Mouse (Mus musculus) embryonic stem cell, embryonic (primary cell): ENCODE data around the gene Fam189a1.

Source experiments
- CTCF ChIA-PET, 4 experiments: fragments of 300-600 bp in 2 of 4; fragments of 350-600 bp in 2 of 4; sonication (Branson Sonifier 250); formaldehyde crosslinking; loops; one replicate each; lab custom pipeline; 2022; ENCODE audit warnings: inconsistent platforms in 2 of 4; lab: Charles Lee
- POLR2A ChIA-PET, 4 experiments: fragments of 300-600 bp in 2 of 4; fragments of 350-600 bp in 2 of 4; sonication (Branson Sonifier 250); formaldehyde crosslinking; loops; one replicate each; lab custom pipeline; 2022; ENCODE audit warnings: antibody characterized with exemption in 4 of 4, inconsistent platforms in 1 of 4; lab: Charles Lee

Fam189a1 gene

DNA sequence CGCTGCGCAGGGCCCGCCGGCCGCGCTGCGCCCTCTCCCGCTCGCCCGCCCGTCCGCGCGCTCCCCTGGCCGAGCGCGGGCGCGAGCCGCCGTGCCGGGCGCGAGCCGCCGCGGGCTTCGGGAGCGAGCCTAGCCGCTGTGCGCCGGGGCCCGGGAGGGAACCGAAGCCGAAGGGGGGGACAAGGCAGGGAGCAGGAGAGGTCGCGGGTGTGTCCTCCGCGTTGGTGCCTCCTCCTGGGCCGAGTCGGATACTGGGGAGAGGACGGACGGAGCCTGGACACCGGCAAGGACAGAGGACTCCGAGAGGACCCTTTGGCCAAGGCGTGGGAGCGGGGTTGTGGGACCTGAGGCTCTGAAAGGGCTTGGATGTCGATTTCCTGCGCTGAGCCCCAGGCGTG is at the start of gene Fam189a1:
TSS of gene Fam189a1 (minus strand) at position 57 of the 398 bp plus-strand sequence.
- ChIA-PET POLR2A (interaction anchor here in 2 of 4 experiments (1.0 to 1.1 kb wide), 2 partner anchors 15 to 122 kb away, joined by 3 to 5 read pairs; no protein-coding TSS in a partner anchor), CTCF (no interaction called here)

DNA sequence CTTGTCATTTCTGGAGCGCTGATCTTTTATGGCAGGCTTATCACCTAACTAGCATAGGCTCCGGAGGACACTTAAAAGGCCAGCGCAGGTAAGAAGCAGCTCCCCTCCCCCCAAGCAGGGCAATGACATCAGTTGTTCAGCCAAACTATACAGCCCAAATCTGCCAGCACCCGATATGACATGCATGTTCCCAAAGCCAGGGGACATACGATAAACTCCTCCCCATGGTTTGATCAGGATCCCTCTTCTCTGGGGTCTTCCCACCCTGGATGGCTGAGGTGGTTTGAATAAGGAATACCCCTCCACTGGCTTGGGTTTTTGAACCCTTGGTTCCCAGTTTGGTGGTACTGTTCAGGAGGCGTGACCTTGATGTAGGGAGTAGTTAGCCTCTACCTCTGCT is 49.7 kb upstream of the Fam189a1 start:
- ChIA-PET CTCF (no interaction called here), POLR2A (no interaction called here)

DNA sequence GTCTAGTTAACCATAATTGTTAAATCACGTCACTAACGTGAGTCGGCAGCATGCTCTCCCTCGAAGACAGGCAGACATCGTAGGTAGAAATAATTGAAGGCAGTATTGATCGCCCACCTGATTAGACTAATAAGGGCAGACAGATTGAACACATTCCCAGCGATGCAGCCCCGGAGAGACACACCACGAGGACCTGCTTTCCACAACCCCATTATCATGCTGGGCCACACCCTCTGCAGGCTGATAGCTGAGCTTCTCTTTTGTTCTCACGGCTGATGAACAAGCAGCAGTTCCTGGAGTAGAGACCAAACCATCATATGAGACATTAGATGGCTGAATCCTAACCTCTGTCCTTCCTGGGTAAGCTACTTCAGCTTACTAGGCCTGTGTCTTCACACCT is 46.3 kb upstream of the Fam189a1 start:
- CTCF ChIA-PET: interaction anchor here in 1 of 4 experiments (1.0 kb wide), 1 partner anchor 254 kb away, joined by 5 read pairs; no protein-coding TSS in a partner anchor
- POLR2A ChIA-PET: interaction anchor here in 2 of 4 experiments (1.0 kb wide), 2 partner anchors 26 to 62 kb away, joined by 3 read pairs; no protein-coding TSS in a partner anchor

DNA sequence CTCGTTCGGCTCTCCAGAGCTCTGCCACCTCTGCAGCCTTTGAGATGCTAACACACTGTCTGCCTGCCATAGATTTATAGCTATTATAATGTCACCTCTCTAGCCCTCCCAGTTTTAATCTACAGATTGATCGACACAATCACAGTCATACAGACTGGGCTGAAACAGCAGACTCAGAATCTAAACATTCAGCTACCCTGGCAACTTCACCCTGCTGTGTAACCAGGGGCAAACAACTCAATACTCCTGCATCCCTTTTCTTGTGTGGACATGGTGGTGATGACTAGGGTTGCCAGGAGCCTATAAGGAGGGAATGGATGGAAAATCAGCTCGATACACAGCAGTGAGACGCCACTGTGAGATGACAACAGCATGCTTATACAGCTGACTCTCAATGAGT is 24.3 kb upstream of the Fam189a1 start:
- ChIA-PET CTCF (interaction anchor here in 1 of 4 experiments (1.4 kb wide), 1 partner anchor 107 kb away, joined by 3 read pairs; no protein-coding TSS in a partner anchor), POLR2A (no interaction called here)

DNA sequence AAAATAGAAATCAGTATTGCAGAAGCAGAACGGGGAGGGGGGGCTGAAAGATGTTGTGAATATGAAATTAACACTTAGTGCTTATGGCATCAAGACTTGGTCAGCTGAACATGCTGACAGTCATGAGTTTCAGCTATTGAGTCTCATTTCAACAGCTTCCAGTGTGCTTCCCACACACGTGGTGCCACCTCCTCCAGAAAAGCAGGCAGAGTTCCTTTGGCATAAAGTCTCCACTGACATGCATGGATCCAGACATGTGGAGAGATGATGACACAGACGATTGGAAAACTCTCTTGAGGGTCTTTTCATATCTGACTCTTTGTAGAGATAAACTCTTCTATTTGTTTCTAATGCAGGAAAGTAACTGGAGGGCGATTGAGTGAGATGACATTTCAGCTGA is 14.4 kb upstream of the Fam189a1 start:
- ChIA-PET POLR2A (no interaction called here), CTCF (no interaction called here)

DNA sequence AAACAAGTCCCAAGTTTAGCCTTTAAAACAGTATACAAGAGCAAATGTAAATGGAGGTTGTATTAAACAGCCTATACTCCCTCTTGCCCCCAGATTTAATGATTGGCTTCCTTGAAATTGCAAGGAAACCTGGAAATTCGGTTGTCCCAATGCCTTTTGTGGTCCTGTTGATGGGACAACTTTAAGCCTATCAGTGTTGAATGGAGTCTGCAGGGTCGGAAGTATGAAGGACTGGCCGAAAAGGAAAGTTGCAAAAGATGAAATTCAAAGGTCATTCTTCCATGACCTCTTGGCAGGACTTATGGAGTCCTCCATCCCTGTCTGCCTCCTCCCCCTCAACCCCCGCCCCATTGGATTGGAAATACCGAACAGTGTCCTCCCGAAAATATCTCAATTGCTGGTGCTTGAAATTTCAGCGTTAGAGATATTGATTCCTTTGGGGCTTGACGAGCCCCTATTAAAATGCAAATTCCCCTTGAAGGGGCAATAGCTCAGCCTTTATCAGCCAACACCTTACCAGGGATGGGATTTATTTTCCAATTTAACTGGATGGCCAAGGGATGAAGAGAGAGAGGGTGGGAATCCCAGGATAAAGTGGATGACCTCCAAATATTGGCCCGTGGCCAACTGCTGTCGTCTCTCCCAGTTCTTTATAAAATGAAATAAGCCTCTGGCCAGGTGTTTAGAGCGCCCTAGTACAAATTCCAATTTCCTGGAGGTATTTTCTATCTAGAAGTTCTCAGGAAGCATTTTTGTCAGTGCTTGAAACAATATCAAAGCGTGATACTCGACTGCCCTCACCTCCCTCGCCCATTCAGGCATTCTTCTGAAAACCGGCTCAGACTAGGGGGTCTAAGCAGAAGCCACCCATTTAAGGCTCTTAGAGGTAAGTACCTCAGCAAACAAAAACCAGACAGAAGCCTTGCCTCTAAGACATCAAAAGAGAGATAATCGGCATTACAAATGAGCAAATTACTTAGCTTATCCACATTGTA is 958 bp upstream of the Fam189a1 start:
- ChIA-PET POLR2A (interaction anchor here in 3 of 4 experiments (0.7 to 1.1 kb wide), 5 partner anchors 50 to 689 kb away, joined by 3 to 4 read pairs (median 3); no protein-coding TSS in a partner anchor), CTCF (interaction anchor here in 3 of 4 experiments (0.6 to 0.7 kb wide), 5 partner anchors 12 to 1303 kb away, joined by 3 to 12 read pairs (median 6); no protein-coding TSS in a partner anchor)

DNA sequence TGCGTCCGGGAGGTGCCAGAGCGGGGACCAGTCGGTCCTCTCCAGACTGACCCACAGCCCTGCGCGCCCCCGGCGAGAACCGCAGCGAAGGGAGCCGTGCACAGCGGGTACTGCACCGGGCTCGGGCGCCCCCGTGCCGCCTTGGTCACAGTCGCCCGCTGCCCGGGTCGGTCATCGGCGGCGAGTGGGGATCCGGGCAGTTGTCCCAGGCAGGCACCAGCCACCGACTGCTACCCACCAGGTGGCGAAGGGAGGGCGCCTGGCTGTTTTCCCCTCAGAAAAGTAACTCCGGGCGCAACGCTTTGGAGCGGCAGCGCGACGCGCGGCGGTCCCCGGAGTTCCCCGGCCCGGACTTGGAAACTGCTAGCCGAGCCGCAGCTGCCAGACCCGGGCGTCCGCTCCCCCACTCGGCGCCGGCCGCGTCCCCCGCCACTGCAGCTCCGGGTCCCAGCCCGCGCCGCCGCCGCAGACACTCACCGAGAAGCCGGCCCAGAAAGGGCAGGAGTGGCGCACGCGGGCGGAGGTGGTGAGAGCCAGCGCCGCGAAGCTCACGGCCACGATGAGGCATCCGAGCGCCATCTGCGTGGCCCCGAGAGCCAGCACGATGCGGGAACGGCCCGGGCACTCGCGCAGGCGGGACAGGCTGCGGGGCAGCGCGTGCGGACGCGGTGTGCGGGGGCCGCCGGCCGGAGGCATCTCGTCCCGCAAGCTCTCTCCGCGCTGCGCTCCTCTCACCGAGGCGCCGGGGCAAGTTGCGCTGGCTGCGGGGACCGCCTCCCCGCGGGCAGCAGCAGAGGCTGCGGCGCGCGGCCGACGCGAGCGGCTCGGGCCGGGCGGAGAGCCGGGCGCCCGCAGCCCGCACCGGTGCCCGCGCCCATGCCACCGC is 499 bp downstream of the Fam189a1 start:
- CTCF ChIA-PET: interaction anchor here in 1 of 4 experiments (0.7 kb wide), 1 partner anchor 436 kb away, joined by 3 read pairs; no protein-coding TSS in a partner anchor
- POLR2A ChIA-PET: interaction anchor here in 2 of 4 experiments (1.0 to 1.1 kb wide), 2 partner anchors 15 to 123 kb away, joined by 3 to 5 read pairs; no protein-coding TSS in a partner anchor

DNA sequence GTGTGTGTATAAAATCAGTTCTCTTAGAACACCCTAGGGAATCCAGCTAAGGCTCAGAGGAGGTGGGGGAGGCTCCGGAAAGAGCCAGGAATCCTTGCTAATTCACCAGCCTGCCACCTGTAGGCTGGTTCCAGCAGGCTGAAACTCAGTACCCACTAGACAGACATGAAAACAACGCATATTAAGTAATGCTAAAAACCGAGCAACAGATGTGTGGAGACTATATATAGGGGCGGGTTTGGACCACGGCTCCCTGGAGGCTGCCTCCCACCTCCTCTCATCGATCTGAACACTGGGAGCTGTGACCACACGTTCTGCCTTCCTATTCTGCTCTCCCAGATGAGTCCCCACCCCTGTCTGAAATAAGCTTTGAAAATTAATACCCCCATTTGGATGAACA is 1.8 kb downstream of the Fam189a1 start:
- CTCF ChIA-PET: no interaction called here
- POLR2A ChIA-PET: interaction anchor here in 1 of 4 experiments (0.7 kb wide), 1 partner anchor 385 kb away, joined by 4 read pairs; no protein-coding TSS in a partner anchor

DNA sequence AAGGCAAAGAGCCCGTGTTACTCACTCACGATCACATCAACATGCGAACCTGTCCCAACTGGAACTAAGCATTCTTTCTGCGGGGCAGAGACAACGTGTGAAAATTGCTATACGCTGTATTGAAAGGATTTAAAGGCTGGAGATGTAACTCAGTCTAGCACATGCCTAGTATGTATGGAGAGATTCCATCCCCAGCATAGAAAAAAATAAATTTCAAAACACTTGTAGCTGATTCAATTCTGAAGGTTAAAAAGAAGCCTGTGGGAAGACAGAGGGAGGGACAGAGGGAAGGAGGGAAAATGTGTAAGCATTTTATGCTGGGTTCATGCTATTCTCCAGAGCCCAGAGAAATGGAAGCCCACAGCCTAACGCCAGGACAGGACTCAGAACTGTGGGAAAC is 2.5 kb downstream of the Fam189a1 start:
- CTCF ChIA-PET: no interaction called here
- POLR2A ChIA-PET: no interaction called here

DNA sequence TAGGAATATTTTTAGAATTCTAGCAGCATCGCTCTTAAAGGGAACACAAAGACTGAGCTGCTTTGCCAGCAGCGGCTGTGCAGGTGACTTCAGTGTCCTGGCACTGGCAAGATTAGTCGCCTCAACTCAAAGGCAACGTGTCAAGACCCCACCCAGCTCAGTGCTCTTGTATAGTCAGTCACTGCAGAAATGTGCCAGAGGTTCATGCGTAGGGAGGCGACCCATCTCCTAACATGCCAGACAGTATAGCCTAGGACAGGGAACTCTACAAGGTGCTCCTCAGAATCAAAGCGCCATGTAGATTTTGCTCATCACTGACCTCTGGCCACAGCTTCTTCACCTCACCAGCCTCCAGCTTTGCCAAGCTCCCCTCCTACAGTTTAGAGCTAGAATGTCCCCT is 4.8 kb downstream of the Fam189a1 start:
- ChIA-PET POLR2A (no interaction called here), CTCF (no interaction called here)

DNA sequence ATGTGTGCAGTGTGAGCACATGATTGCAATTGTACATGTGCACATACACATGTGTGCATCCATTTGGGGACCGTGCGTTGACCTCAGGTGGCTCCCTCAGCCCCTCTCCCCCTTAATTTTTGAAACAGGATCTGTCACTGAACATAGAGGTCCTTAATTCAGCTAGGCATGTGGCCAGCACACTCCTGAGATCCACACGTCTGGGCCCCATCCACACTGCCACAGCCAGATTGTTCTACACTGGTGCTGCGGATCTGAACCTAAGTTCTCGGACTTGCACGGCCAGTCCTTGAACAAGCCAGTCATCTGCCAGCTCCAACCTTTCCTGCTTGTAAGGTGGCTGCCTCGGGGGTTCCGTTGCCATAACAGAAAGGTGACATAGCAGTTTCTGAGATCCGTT is 7.3 kb downstream of the Fam189a1 start:
- POLR2A ChIA-PET: no interaction called here
- CTCF ChIA-PET: no interaction called here

DNA sequence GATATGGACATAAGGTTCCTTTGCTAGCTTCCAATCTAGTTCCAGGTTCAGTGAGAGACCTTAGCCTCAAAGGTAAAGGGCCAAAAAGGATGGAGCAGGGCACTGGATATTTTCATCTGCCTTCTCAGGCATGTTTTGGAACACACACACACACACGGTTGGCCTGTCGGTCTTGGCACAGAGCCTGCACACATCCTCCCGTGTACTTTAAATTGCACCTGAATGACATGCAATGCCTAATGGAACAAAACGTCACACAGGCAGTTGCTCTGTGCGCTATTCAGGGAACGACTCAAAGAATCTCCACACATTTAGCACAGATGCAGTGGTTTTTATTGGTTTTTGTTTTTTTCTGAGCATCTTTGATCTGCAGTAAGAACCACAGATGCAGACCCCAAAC is 11.5 kb downstream of the Fam189a1 start:
- POLR2A ChIA-PET: no interaction called here

DNA sequence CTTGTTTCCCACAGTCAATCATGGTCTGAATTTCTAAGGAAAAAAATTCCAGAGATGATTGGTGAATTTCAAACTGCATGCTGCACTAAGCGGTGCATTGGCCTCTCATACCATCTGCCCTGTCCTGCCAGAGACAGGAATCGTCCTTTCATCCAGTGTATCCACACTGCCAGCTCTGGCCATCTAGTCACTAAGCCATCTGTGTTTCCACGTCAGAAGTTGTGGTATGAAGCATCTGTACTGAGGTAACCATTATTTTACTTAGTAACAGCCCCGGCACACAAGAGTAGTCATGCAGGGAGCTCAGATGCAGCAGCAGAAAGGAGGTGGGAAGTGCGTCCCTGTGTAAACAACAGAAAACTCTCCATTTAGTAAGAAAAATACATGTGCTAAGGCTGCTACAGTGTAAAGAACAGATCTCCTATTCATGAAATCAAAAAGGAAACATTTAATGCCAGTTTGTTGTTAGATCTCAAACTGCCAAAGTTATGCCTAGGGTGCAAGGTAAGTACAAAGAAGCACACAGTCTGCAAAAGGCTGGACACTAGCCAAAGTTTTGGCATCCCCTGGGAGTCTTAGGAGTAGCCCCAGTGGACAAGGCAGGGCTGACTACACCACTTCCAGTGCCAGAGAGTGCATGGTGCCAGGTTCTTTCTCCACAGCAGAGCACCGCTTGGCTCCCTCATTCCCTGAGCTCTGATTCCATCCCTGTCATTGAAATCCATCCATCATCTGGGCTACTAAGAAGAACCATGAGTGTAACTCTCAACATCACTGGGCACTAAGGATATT is 14.3 kb downstream of the Fam189a1 start:
- ChIA-PET POLR2A (interaction anchor here in 1 of 4 experiments (1.6 kb wide), 1 partner anchor 14 kb away, joined by 5 read pairs; the partner anchor contains the start of gene Fam189a1), CTCF (no interaction called here)

More for the DNA sequence above, 11.5 kb downstream of the Fam189a1 start:
- CTCF ChIA-PET: no interaction called here

DNA sequence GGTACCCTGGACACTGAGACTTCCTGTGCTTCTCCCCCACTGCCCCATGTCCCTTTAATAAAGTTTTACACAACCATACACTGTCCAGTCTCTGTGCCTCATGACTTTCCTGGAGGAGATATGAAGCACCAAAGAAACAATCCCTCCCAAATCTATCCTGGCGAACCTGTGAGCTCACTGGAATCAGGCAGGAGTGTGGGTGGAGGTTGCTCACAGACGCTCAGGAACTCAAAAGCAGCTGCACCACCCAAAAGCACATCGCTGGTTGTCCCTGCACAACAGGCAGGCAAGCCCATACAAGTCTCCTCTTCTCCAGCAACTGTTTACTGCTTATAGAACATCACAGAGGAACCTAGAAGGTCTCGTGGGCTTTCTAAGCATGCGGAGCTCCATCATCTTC is 15.5 kb downstream of the Fam189a1 start:
- ChIA-PET CTCF (interaction anchor here in 1 of 4 experiments (0.6 kb wide), 1 partner anchor 1046 kb away, joined by 3 read pairs; no protein-coding TSS in a partner anchor), POLR2A (interaction anchor here in 2 of 4 experiments (1.0 to 1.6 kb wide), 3 partner anchors 15 to 268 kb away, joined by 3 to 5 read pairs (median 3); partner anchors contain the start of genes Fam189a1 (in 1 of the 2) and Nsmce3 (in 1 of the 2))

DNA sequence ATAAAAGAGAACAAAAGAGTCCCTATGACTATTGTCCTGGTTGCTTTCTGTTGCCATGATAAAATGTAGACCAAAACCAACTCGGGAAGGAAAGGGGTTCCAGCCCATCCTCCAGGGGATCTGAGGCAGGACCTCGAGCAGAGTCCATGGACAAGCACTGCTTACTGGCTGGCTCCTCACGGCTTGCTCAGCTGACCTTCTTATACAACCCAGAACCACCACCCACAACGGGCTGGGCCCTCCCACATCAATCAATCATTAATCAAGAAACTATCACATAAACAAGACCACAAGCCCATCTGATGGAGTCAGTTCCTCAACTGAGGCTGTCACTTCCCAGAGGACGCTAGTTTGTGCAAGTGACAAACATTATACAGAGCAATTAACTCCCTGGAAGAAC is 16.3 kb downstream of the Fam189a1 start:
- ChIA-PET POLR2A (interaction anchor here in 1 of 4 experiments (1.3 kb wide), 1 partner anchor 63 kb away, joined by 3 read pairs; no protein-coding TSS in a partner anchor), CTCF (no interaction called here)

DNA sequence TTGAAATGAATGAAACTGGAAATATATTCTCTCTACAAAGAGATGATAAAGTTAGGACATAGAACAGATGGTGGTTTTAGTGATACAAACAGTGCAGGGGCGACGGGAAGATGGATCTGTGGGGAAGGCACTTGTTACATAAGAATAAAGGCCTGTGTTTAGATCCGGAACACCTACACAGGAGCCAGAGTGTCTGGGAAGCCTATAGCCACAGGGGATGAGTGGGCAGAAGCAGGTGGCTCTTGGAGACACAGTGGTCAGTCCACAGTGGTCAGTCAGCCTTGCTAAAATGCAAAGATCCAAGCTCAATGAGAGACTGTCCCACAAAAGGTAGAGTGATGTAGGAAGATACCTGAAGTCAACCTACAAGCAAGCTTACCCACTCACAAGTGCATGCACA is 32.6 kb downstream of the Fam189a1 start:
- POLR2A ChIA-PET: no interaction called here
- CTCF ChIA-PET: interaction anchor here in 1 of 4 experiments (0.6 kb wide), 1 partner anchor 463 kb away, joined by 3 read pairs; no protein-coding TSS in a partner anchor

DNA sequence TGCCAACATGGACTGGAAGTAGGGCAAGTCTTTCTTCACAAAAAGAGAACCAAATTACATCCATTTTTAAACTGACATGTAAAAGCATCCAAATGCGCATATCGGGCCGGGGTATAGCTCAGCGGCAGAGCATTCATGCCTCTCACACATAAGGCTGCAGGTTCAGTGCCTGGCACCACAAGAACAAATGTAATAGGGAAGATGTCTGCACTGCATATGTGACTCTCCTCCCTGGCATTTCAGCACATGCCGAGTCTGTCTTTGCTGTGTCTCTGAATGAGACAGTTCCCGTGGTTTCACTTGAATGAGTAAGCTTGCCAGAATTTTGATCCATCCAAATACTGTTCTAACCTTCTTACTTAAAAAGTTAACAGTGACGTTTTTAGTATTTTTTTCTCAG is 39.5 kb downstream of the Fam189a1 start:
- ChIA-PET CTCF (no interaction called here), POLR2A (no interaction called here)

DNA sequence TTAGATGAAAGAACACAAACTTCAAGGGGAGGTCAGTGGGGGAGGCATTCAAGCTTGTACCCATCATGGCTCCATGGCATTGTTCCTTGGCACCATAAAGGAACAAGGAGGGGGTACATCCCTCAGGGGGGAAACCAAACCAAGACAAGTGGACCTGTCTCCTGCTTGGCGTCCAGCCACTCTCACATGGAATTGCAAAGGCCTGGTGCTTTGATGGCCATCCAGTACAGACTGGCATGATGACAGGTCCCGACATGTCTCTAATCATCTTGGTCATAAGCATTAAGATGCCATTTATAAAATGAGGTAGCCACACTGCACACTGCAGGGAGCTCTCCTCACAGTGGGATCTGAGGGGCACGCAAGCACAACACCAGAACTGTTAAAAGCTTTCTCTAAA is 41.0 kb downstream of the Fam189a1 start:
- ChIA-PET POLR2A (no interaction called here), CTCF (no interaction called here)
